Mouse (Mus musculus) T-cell, adult 66 days (primary cell): ENCODE measurements around the gene Best3. TPM values are rescaled to one million over a fixed set of nuclear protein-coding genes. Genes with fewer than 3 reads are reported as not detected.

Experiments
- total RNA-seq, 2 experiments: library from RNA; stranded (reverse); gene quantifications; 3 replicates in 1 of 2; 4 replicates in 1 of 2; pipeline ENCODE4 v1.2.4; 2023

Best3 gene
- not detected for total RNA-seq

DNA sequence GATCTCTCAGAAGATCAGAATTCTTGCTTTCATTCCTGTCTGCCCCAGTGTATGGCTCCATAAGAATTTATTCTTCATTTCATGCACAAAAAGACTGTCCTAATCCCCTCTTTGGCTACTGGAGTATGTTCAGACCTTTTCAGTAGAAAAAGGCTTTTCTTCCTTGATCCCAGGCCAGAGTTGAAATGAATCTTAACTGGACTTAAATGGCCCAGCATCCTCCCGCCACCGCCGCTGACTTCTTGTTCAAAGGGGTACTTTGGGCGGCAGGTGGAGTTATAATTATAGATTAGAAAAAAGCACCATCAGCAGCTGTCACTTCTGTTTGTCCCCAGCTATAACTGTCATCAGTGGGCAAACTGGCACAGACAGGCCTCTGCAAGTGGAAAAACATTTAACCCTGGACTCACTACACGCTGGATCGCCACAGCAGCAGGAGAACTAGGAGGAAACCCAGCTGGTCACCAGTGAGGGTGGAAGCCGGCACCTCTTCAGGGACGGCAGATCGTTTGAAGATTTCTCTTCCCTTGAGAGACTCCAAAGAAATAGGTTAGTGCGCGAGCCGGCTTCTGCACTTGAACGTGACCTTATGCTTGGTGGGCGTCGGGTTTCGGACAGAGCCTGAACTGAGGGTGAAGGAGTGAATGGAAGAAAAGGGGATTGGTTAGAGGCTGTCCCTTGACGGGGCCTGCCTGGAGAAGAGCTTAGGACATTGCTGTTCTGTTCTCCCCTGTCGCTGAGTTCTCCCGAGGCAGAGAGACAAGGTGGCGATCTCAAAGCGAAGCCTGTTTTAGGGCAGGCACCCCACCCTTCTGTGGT lies at the start of gene Best3:
Best3 (plus strand) TSS at position 51 of the 819 bp plus-strand sequence.

DNA sequence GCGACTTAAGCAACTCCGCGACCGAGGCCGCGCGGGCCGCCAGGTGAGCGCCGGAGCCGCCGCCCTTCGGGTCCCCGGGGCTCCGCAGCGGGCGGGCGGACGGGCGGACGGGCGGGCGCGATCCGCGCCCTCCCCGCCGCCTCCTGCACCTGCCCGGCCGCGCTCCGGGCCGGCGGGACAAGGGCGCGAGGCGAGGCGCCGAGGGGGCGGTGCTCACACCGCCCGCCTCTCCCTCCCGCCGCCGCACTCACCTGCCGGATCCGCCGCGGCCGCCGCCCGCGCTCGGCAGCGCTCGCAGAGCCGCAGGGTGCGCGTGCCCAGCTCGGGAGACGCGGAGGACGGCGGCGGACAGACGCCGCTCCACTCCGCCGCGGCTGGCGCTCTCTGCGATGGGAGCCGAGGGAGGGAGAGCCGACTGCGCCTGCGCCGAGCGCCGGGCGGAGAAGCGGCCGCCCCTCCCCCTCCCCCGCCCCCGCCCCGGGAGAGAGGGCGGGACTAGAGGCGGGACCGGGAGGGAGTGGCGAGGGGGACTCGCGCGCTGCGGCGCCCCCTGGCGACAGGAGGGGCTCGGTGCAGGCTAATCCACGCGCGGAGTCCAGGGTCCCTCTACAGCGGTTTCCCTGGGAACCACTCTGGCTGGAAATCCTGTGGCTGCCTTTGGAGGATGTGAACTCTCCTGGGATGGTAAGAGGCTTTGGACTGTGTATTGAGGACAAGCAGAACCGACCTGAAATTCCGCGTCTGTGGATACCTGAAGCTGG lies 35.9 kb upstream of the Best3 start, which contains the start of gene Rab3ip:
Rab3ip (minus strand) TSS at position 761 of the 761 bp plus-strand sequence.

DNA sequence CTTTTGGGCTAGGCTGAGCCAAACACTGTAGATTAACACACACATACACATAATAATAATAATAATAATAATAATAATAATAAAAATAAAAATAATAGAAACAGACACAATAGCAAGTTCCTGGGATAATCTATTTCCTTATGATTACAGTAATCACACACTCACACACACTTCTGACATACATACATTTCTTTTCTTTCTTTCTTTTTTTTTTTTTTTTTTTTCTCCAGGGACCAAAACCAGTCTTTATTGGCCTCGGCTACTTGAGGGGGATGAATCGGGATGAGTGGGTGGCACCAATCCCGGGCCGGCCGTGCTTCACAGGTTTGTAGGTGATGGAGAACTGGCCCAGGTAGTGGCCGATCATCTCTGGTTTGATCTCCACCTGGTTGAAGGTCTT lies 13.6 kb upstream of the Best3 start, which contains the start of gene Gm10271:
Gm10271 (minus strand) TSS at position 101 of the 400 bp plus-strand sequence.

DNA sequence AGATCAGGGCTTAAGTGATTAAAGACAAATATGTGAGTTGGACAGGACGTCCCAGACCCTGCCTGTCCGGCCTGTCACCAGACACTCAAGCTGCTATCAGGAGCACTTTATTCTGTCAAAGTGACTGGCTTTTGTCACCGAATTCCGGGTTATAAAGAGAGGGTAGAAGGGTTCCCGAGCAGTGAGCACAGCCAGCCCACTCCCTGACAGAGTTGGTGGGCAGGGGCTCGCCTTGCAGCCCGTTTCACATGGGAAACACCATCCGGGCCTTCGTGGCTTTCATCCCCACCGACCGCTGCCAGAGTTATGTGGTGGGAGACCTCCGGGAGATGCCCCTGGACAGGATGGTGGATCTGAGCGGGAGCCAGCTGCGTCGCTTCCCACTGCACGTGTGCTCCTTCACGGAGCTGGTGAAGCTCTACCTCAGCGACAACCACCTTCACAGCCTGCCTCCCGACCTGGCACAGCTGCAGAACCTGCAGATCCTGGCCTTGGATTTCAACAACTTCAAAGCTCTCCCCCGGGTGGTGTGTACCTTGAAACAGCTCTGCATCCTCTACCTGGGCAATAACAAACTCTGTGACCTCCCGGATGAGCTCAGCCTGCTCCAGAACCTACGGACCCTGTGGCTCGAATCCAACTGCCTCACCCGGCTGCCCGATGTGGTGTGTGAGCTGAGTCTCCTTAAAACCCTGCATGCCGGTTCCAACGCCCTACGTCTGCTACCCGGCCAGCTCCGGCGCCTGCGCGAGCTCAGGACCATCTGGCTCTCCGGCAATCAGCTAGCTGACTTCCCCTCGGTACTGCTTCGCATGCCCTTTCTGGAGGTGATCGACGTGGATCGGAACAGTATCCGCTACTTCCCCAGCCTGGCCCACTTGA lies 59.3 kb downstream of the Best3 start, which contains the start of gene Lrrc10:
Lrrc10 (plus strand) TSS at position 167 of the 882 bp plus-strand sequence.

DNA sequence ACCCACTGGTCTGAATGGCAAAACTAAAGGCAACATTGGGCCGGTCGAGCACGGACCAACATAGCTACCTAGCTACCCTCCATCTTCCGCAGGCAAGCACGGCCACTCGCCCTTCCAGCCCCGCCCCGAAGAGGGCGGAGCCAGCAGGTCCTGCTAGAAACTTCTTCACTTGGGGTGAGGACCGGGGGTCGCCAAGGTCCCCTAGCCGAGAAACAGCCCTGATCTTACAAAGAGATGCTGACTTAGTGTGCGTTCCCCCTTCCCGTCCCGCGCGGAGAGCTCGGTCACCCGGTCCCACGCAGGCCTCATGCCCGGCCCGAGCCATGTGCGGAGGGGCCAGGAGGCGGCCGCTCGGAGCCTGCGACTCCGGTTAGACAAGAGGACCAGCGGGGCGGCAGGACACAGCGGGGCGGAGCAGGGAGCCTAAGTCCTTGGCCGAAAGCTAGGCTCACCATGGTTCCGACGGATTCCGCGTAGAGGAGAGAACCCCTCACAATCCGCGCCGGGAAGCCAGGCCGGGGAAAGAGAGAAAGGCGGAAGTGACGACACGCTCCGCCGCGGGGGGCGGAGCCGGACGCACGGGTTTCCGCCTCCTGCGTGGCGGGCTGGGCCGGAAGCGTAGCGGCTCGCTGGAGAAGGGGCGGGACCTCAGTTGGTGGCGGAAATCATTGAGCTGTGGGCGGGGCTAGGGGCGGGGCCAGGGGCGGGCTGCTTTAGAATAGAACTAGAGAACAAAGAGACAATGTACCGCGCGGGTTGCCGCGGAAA lies 77.3 kb downstream of the Best3 start, which contains the start of gene Cct2:
Cct2 (minus strand) TSS at position 561 of the 768 bp plus-strand sequence.

Other genes with a start within 250 kb of the Best3 start
- gene Myrfl, start 89.4 kb upstream of the Best3 start, total RNA-seq = under 1 TPM; 0.23 to 0.36 TPM
- gene Rab3ip, start 35.5 kb upstream of the Best3 start, total RNA-seq = 100 to 1,000 TPM in 1 of 2 experiments, 10 to 100 TPM in 1; 84.8 to 110 TPM
- gene Gm10271, start 13.7 kb upstream of the Best3 start, total RNA-seq = not detected
- not detected for gene Lrrc10, start 59.0 kb downstream of the Best3 start, total RNA-seq
- gene Cct2, start 77.5 kb downstream of the Best3 start, total RNA-seq = 100 to 1,000 TPM; 249 to 256 TPM
- gene Frs2, start 162.2 kb downstream of the Best3 start, total RNA-seq = 10 to 100 TPM; 30.7 to 32.1 TPM
- 10 to 100 TPM; 73.9 to 79.6 TPM for gene Yeats4, start 238.2 kb downstream of the Best3 start, total RNA-seq